Mouse (Mus musculus) testis, adult 2 months (tissue): ENCODE measurements at regions not wholly inside any gene's neighbourhood (a gene's known extent, or its start where the extent isn't known, plus 50 kb on each side); places are given as distances from the start of the nearest gene placed in this dataset.

ENCODE experiments used
- CTCF ChIP-seq: fragments of 200-500 bp; IDR thresholded peaks from 2 replicates; pipeline ENCODE4 v1.5.1; 2012; ENCODE audit warnings: low read depth, mild to moderate bottlenecking, inconsistent platforms, low read length, moderate library complexity; ENCODE audit not compliant: control insufficient read depth, insufficient read depth, insufficient replicate concordance
- POLR2A ChIP-seq: fragments of 200-500 bp; IDR thresholded peaks from 2 replicates; pipeline ENCODE4 v1.6.1; 2012; ENCODE audit warnings: low read depth, mild to moderate bottlenecking, inconsistent platforms, low read length, moderate library complexity; ENCODE audit not compliant: control insufficient read depth

DNA sequence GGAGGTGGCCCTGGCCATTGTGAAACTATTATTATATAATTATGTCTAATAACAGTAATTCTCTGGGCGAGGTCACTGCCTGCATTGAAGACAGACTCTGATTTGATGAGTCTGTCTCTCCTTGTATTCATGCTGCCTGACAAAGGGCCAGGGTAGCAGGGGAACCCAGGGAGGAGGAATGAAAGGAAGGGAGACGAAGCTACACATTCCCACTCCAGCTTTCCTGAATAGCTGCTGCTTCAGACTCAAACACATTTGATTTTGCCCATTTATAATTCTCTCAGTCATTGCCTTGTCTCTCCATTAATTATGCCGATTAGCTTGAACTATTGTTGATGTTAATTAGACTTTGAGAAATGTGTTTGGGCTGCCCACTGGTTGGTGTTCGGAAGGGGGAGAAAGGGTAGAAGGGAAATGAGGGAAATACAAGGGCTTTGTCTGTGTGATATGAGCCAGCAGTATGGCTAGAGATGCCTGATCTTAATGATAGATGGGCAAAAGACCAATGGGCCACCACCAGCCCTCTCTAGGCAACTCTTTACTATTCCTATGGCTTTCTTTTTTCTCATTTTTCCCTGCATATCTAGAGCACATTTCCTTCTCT lies 881.8 kb downstream of the Gm9195 start:
- TF ChIP-seq POLR2A: no peak
- no peak for TF ChIP-seq CTCF
